In the genomic region with DNA sequence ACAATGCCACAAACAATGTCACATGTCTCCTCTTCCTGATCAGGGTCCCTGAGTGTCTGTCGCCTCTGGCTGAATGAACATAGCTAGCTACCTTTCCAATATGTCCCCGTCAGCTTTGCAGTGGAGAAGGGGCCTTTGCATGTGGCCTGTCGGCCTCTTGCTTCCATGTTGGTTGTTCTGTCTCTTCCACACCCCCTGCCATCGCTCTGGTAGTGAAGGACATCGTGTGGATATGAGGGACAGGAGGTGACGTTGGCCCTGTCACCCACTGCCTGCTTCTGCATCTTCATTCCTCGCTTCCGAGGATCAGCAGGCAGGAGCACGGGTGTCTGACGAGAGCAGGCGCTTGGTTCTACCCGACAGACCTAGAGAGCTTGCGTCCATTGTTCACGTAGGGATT, we compare ENCODE assay signal across 19 mouse cellular contexts. TPM values are rescaled to one million over a fixed set of nuclear protein-coding genes. Genes with fewer than 3 reads are reported as not detected.
"Had no signal": no experiment of that assay in that cellular context is flagged by ENCODE, and none has a peak within 500 bp of the region (broad histone marks: within the 10 kb centered on the region; RNA-seq: fewer than 3 reads in every experiment).

No protein-coding gene starts in this region.

- DNase-seq: lung, adult 2 months; lung, postnatal 14 days; lung, postnatal 36 days; right cerebral cortex, postnatal 14 days; thymus, adult 2 months; thymus, postnatal 25 days; thymus, postnatal 4 days had no signal

- H3K27me3 ChIP-seq: lung, embryonic 15.5 days; megakaryocyte, embryonic 14.5 days; midbrain, embryonic 15.5 days; neural tube, embryonic 12.5 days; stomach, embryonic 15.5 days had no signal

- H3K4me2 ChIP-seq: lung, embryonic 15.5 days; midbrain, embryonic 11.5 days; midbrain, embryonic 15.5 days; neural tube, embryonic 12.5 days; stomach, embryonic 15.5 days had no signal

- ATAC-seq: lung, postnatal 0 days; midbrain, embryonic 15.5 days had no signal

- H3K27ac ChIP-seq: lung, embryonic 15.5 days; macrophage; midbrain, embryonic 15.5 days; neural tube, embryonic 12.5 days; stomach, embryonic 15.5 days; stomach, postnatal 0 days had no signal

- H3K36me3 ChIP-seq: lung, embryonic 15.5 days; midbrain, embryonic 15.5 days; neural tube, embryonic 12.5 days; stomach, embryonic 15.5 days had no signal

- H3K4me3 ChIP-seq: lung, embryonic 15.5 days; megakaryocyte, embryonic 14.5 days; midbrain, embryonic 15.5 days; neural tube, embryonic 12.5 days; stomach, embryonic 15.5 days had no signal

- H3K9me3 ChIP-seq: midbrain, embryonic 15.5 days; stomach, embryonic 15.5 days had no signal

- H3K9ac ChIP-seq: lung, embryonic 15.5 days; midbrain, embryonic 15.5 days; neural tube, embryonic 12.5 days; stomach, embryonic 15.5 days had no signal

RNA-seq across cellular contexts. Expression of gene Gm49387, which starts 14.7 kb away (rescaled TPM):
- polyA plus RNA-seq: lung, adult 2 months; macrophage; midbrain, embryonic 11.5 days; midbrain, postnatal 0 days; neural tube, embryonic 14.5 days; stomach, embryonic 15.5 days; thymus, adult 2 months; urinary bladder, adult 2 months had no signal
